Mouse (Mus musculus) stomach, embryonic 15.5 days (tissue): ENCODE results near the gene Dnajb2. TPM values are rescaled to one million over a fixed set of nuclear protein-coding genes. Genes with fewer than 3 reads are reported as not detected.

Source experiments
- ATAC-seq: fragments of 200-750 bp; cut with Nextera tagmentation; 2 replicates; pipeline ENCODE4 v1.8.0; 2017; ENCODE audit warnings: low read depth, moderate number of reproducible peaks, moderate TSS enrichment; ENCODE audit not compliant: insufficient read depth, low FRiP score
- H3K27ac ChIP-seq: fragments of 300-500 bp; sonication (generic); 2 replicates; pipeline ENCODE4 v1.5.1; 2015; ENCODE audit warnings: mild to moderate bottlenecking, inconsistent platforms
- H3K27me3 ChIP-seq: fragments of 300-500 bp; sonication (generic); replicated peaks from 2 replicates; pipeline ENCODE4 v1.6.1; 2015; ENCODE audit warnings: inconsistent platforms
- H3K36me3 ChIP-seq: fragments of 300-500 bp; sonication (generic); 2 replicates; pipeline ENCODE4 v1.6.1; 2015; ENCODE audit warnings: inconsistent platforms
- H3K4me1 ChIP-seq: fragments of 300-500 bp; sonication (generic); 2 replicates; pipeline ENCODE4 v1.6.1; 2015; ENCODE audit warnings: inconsistent platforms
- H3K4me2 ChIP-seq: fragments of 300-500 bp; sonication (generic); 2 replicates; pipeline ENCODE4 v1.6.1; 2015; ENCODE audit warnings: mild to moderate bottlenecking, inconsistent platforms
- H3K4me3 ChIP-seq: fragments of 300-500 bp; sonication (generic); replicated peaks from 2 replicates; pipeline ENCODE4 v1.5.1; 2015; ENCODE audit warnings: inconsistent platforms
- H3K9ac ChIP-seq: fragments of 300-500 bp; sonication (generic); 2 replicates; pipeline ENCODE4 v1.6.1; 2015; ENCODE audit warnings: inconsistent platforms
- H3K9me3 ChIP-seq: fragments of 300-500 bp; sonication (generic); 2 replicates; pipeline ENCODE4 v1.6.1; 2016; ENCODE audit warnings: inconsistent platforms
- WGBS: fragments of 180-500 bp; shearing (Covaris S2); methylation state at CpG from one replicate; pipeline ENCODE4 v1.1.7; 2015; 5-methylcytosine and 5-hydroxymethylcytosine counted together
- polyA plus RNA-seq: library from polyadenylated mRNA; unstranded; fragments of >200 nt; fragmentation: Nextera tagmentation; extraction: Ambion mirVana; gene quantifications from 2 replicates; pipeline ENCODE4 v1.2.1, GENCODE M21; 2015

The Dnajb2 gene
- polyA plus RNA-seq, 1 experiment from 2014 or later = 34.9 TPM

GRCm38 (mm10) chr1:75211141-75211708 is 25.0 kb upstream of the Dnajb2 start:
- no peaks in the 10 kb centered on the region for H3K9me3 ChIP-seq
- peak overlapping the region; percentile 89 for H3K4me3 ChIP-seq
- H3K9ac ChIP-seq = peak overlapping the region; percentile 97
- no peak for ATAC-seq
- H3K27me3 ChIP-seq = no peaks in the 10 kb centered on the region
- WGBS = 7% methylated on average over 17 of the region's 17 CpGs
- H3K4me1 ChIP-seq = peaks cover 33% of the 10 kb centered on the region
- peaks cover 17% of the 10 kb centered on the region for H3K36me3 ChIP-seq
- peak overlapping the region; percentile 18; the same call in 1 of the 2 replicates for H3K27ac ChIP-seq
- peak overlapping the region; percentile 80 for H3K4me2 ChIP-seq

- no peak for ATAC-seq
- Histone ChIP-seq H3K36me3 (peaks cover 17% of the 10 kb centered on the region), H3K9ac (no peak overlapping the region), H3K4me1 (peaks cover 33% of the 10 kb centered on the region), H3K27ac (no peak overlapping the region), H3K27me3 (no peaks in the 10 kb centered on the region), H3K9me3 (no peaks in the 10 kb centered on the region), H3K4me2 (peak overlapping the region; percentile 2; the same call in 1 of the 2 replicates), H3K4me3 (no peak overlapping the region)
- 71% methylated on average over 4 of the region's 4 CpGs for WGBS
Measured at GRCm38 (mm10) chr1:75212542-75212941, 23.7 kb upstream of the Dnajb2 start.

GRCm38 (mm10) chr1:75213096-75213495 is 23.1 kb upstream of the Dnajb2 start:
- Histone ChIP-seq H3K27me3 (no peaks in the 10 kb centered on the region), H3K9ac (no peak overlapping the region), H3K9me3 (no peaks in the 10 kb centered on the region), H3K27ac (0 out of 2 replicates have a peak overlapping the region, but pooled peaks have one; percentile 83), H3K36me3 (peaks cover 17% of the 10 kb centered on the region), H3K4me2 (0 out of 2 replicates have a peak overlapping the region, but pooled peaks have one; percentile 14), H3K4me1 (peaks cover 35% of the 10 kb centered on the region), H3K4me3 (no peak overlapping the region)
- ATAC-seq = no peak
- 76% methylated on average over 7 of the region's 7 CpGs for WGBS

GRCm38 (mm10) chr1:75214442-75214841 is 21.8 kb upstream of the Dnajb2 start:
- Histone ChIP-seq H3K4me2 (peak overlapping the region; percentile 14; the same call in 1 of the 2 replicates), H3K9ac (no peak overlapping the region)

GRCm38 (mm10) chr1:75214886-75215285 is 21.3 kb upstream of the Dnajb2 start:
- Histone ChIP-seq H3K4me3 (no peak overlapping the region), H3K9ac (no peak overlapping the region), H3K4me1 (peaks cover 37% of the 10 kb centered on the region), H3K36me3 (peaks cover 17% of the 10 kb centered on the region), H3K27me3 (0 out of 2 replicates have a peak, but pooled peaks cover 4% of the 10 kb centered on the region), H3K27ac (peak overlapping the region; percentile 83), H3K9me3 (no peaks in the 10 kb centered on the region), H3K4me2 (no peak overlapping the region; the same call in 1 of the 2 replicates)
- 60% methylated on average over 5 of the region's 5 CpGs for WGBS
- ATAC-seq = no peak

More at GRCm38 (mm10) chr1:75214442-75214841, 21.8 kb upstream of the Dnajb2 start:
- 0 out of 2 replicates have a peak, but pooled peaks cover 4% of the 10 kb centered on the region for H3K27me3 ChIP-seq
- H3K9me3 ChIP-seq = no peaks in the 10 kb centered on the region
- peak; percentile 29 for ATAC-seq
- WGBS = 49% methylated on average over 2 of the region's 2 CpGs
- peaks cover 17% of the 10 kb centered on the region for H3K36me3 ChIP-seq
- H3K27ac ChIP-seq = peak overlapping the region; percentile 83
- H3K4me1 ChIP-seq = peaks cover 36% of the 10 kb centered on the region
- H3K4me3 ChIP-seq = no peak overlapping the region

GRCm38 (mm10) chr1:75215785-75216184 is 20.4 kb upstream of the Dnajb2 start:
- 93% methylated on average over 9 of the region's 9 CpGs for WGBS
- Histone ChIP-seq H3K4me1 (peaks cover 37% of the 10 kb centered on the region), H3K27me3 (peaks cover 11% of the 10 kb centered on the region), H3K9ac (no peak overlapping the region), H3K9me3 (no peaks in the 10 kb centered on the region), H3K4me2 (no peak overlapping the region; the same call in 1 of the 2 replicates), H3K27ac (peak overlapping the region; percentile 83; the same call in 1 of the 2 replicates), H3K4me3 (no peak overlapping the region), H3K36me3 (peaks cover 17% of the 10 kb centered on the region)
- no peak for ATAC-seq

GRCm38 (mm10) chr1:75216797-75217585 is 19.2 kb upstream of the Dnajb2 start:
- Histone ChIP-seq H3K9ac (no peak overlapping the region), H3K27me3 (peaks cover 13% of the 10 kb centered on the region), H3K36me3 (peaks cover 17% of the 10 kb centered on the region), H3K4me1 (peaks cover 28% of the 10 kb centered on the region), H3K9me3 (no peaks in the 10 kb centered on the region), H3K4me3 (peak overlapping the region; percentile 56), H3K4me2 (peak overlapping the region; percentile 98), H3K27ac (no peak overlapping the region)
- ATAC-seq = no peak; the same call in 1 of the 2 replicates
- 69% methylated on average over 13 of the region's 13 CpGs for WGBS

- peaks cover 20% of the 10 kb centered on the region for H3K4me1 ChIP-seq
- peaks cover 17% of the 10 kb centered on the region for H3K27me3 ChIP-seq
- H3K36me3 ChIP-seq = peaks cover 11% of the 10 kb centered on the region
- peak overlapping the region; percentile 98 for H3K4me2 ChIP-seq
- peak overlapping the region; percentile 56 for H3K4me3 ChIP-seq
- H3K27ac ChIP-seq = peak overlapping the region; percentile 63
- no peaks in the 10 kb centered on the region for H3K9me3 ChIP-seq
- 2% methylated on average over 6 of the region's 6 CpGs for WGBS
- 0 out of 2 replicates have a peak overlapping the region, but pooled peaks have one; percentile 35 for H3K9ac ChIP-seq
- ATAC-seq = no peak
Measured at GRCm38 (mm10) chr1:75217893-75218226, 18.3 kb upstream of the Dnajb2 start.

- H3K27ac ChIP-seq = peak overlapping the region; percentile 63
- under 1% methylated on average over 38 of the region's 38 CpGs for WGBS
- peak; percentile 12 for ATAC-seq
Measured at GRCm38 (mm10) chr1:75218227-75219001, 17.8 kb upstream of the Dnajb2 start.

GRCm38 (mm10) chr1:75219078-75219477 is 17.1 kb upstream of the Dnajb2 start:
- H3K27ac ChIP-seq = peak overlapping the region; percentile 63
- peak; percentile 90 for ATAC-seq

More at GRCm38 (mm10) chr1:75218227-75219001, 17.8 kb upstream of the Dnajb2 start:
- Histone ChIP-seq H3K9ac (peak overlapping the region; percentile 35), H3K4me1 (peaks cover 17% of the 10 kb centered on the region), H3K36me3 (peaks cover 9% of the 10 kb centered on the region; the same call in 1 of the 2 replicates), H3K4me2 (peak overlapping the region; percentile 98), H3K4me3 (peak overlapping the region; percentile 56), H3K9me3 (no peaks in the 10 kb centered on the region), H3K27me3 (peaks cover 17% of the 10 kb centered on the region)

GRCm38 (mm10) chr1:75219531-75219930 is 16.7 kb upstream of the Dnajb2 start, which contains the start of gene Tuba4a:
Gene Tuba4a (minus strand): TSS chr1:75219865.
- Histone ChIP-seq H3K4me2 (peak within 1 kb of the TSS; percentile 98), H3K4me3 (peak within 1 kb of the TSS; percentile 56), H3K27ac (peak within 1 kb of the TSS; percentile 63), H3K9me3 (no peaks in the 10 kb centered on the region), H3K36me3 (0 out of 2 replicates have a peak, but pooled peaks cover 3% of the 10 kb centered on the region), H3K27me3 (peaks cover 17% of the 10 kb centered on the region), H3K4me1 (peaks cover 12% of the 10 kb centered on the region), H3K9ac (peak within 1 kb of the TSS; percentile 35)
- under 1% methylated on average over 34 of the region's 34 CpGs for WGBS
- no peak for ATAC-seq

More at GRCm38 (mm10) chr1:75219078-75219477, 17.1 kb upstream of the Dnajb2 start:
- Histone ChIP-seq H3K36me3 (0 out of 2 replicates have a peak, but pooled peaks cover 3% of the 10 kb centered on the region), H3K27me3 (peaks cover 17% of the 10 kb centered on the region), H3K9me3 (no peaks in the 10 kb centered on the region), H3K4me3 (peak overlapping the region; percentile 56), H3K9ac (peak overlapping the region; percentile 35), H3K4me1 (peaks cover 12% of the 10 kb centered on the region), H3K4me2 (peak overlapping the region; percentile 98)
- WGBS = under 1% methylated on average over 24 of the region's 24 CpGs
